Mouse (Mus musculus): Measurements from ENCODE around the gene Morn5. TPM values are rescaled to one million over a fixed set of nuclear protein-coding genes. Genes with fewer than 3 reads are reported as not detected.

The Morn5 gene
- polyA plus RNA-seq, 1 experiment from 2014 or later, result 1.3 TPM

DNA sequence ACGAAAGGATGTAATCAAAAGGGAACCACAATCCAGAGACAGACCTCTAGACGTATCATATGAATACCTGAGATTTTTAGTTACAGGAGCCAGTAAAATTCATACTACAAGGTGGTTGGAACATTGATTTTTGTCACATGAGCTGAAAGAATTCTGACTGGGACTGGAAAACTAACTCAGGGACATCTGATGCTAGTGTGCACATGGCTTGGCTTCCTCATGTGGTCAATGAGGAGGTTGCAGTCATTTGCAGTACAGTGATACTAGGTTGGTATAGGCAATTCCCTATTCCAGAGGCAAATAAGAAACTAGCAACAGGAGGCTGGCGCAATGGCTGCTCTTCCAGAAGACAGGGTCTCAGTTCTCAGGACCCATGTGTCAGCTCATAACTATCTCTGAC is 63.4 kb downstream of the Morn5 start:
- peaks cover 43% of the 10 kb centered on the region for H3K27me3 ChIP-seq (replicated peaks)
- no peaks in the 10 kb centered on the region for H3K9me3 ChIP-seq (replicated peaks)
- no peak overlapping the region for H3K4me2 ChIP-seq
- H3K4me1 ChIP-seq, result no peaks in the 10 kb centered on the region
- peaks cover 20% of the 10 kb centered on the region for H3K36me3 ChIP-seq
- no peak overlapping the region for H3K27ac ChIP-seq (replicated peaks)
- no peak overlapping the region for H3K4me3 ChIP-seq (replicated peaks)
- ATAC-seq (ENCODE audit: low FRiP score), result no peak
- H3K9ac ChIP-seq (replicated peaks), result no peak overlapping the region
- 78% methylated on average over 3 of the region's 3 CpGs for WGBS

DNA sequence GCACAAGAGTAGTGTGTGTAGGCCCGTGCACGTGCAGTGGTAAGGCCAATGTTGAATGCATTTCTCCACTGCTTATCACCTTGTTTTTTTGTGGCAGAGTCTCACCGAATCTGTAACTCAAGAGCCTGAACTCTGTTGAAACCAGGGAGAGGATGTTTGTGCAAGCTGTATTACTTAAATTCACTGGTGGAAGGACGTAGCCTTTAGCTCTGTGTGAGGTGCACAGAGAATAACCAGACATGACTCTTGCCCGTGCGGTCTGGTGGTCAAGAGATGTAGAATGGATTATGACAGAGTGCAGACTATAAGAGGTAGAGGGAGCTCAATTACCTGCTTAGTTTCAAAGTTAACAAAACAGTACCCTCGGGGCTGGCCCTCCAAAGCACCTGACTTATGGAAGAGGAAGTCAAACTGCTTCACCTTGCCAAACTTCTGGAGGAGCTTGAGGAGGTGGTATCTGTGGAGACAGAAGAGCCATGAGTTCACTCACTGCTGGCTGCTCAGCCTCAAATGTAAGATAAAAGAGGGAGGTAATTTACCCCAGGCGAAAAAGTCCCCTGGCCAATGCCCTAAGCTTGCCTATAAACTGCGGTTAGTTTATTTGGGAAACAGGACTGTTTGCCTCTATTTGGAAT is 77.7 kb downstream of the Morn5 start:
- no peak overlapping the region for H3K9ac ChIP-seq (replicated peaks)
- no peaks in the 10 kb centered on the region for H3K9me3 ChIP-seq (replicated peaks)
- no peak overlapping the region for H3K4me3 ChIP-seq (replicated peaks)
- 94% methylated on average over 9 of the region's 9 CpGs for WGBS
- peaks cover 71% of the 10 kb centered on the region for H3K36me3 ChIP-seq
- no peak for ATAC-seq (ENCODE audit: low FRiP score)
- H3K27ac ChIP-seq (replicated peaks), result no peak overlapping the region
- H3K27me3 ChIP-seq (replicated peaks), result no peaks in the 10 kb centered on the region
- no peak overlapping the region for H3K4me2 ChIP-seq
- H3K4me1 ChIP-seq, result 0 out of 2 replicates have a peak, but pooled peaks cover 2% of the 10 kb centered on the region

DNA sequence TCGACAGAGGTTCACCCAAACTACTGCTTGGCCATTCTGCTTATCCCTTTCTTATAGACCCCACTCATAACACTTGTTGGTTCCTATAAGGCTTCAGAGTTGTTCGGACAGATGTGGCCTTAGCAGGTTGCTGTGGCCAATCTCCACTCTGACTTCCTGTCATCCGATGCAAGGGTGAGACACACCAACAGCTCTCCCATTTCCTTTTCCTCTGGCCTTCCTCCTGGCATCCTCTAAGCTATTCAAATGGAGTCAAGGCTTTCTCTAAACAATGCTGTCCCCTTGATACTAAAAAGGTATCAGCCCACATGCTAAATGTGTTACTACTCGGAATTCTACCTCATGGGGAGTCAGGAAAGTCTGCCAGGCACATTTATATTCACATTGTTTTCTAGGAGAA is 78.7 kb downstream of the Morn5 start:
- H3K9me3 ChIP-seq (replicated peaks), result no peaks in the 10 kb centered on the region
- H3K36me3 ChIP-seq, result peaks cover 71% of the 10 kb centered on the region
- no peak overlapping the region for H3K4me2 ChIP-seq
- WGBS, result 77% methylated on average over 4 of the region's 4 CpGs
- H3K27me3 ChIP-seq (replicated peaks), result no peaks in the 10 kb centered on the region
- H3K4me1 ChIP-seq, result 0 out of 2 replicates have a peak, but pooled peaks cover 2% of the 10 kb centered on the region
- ATAC-seq (ENCODE audit: low FRiP score), result no peak
- H3K27ac ChIP-seq (replicated peaks), result no peak overlapping the region
- no peak overlapping the region for H3K4me3 ChIP-seq (replicated peaks)
- H3K9ac ChIP-seq (replicated peaks), result no peak overlapping the region

DNA sequence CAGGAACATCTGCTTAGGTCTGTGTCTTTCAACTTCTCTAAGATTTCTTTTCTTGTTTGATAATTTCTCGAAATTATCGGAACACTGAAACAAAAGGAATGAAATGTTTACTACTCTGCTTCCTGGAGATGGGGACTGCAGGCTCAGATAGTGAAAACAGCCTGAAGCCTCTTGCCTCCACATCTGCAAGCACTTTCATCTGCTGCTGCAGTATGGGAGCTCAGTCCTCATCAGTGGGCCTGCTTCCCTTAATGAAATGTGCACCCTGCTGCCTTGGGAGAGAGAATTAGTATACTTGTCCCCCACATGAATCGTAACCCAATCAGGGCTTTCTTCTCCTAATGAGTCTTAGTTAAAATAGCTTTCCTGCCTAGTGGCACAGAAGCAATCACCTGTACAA is 79.8 kb downstream of the Morn5 start:
- Histone ChIP-seq H3K9ac (replicated peaks) (no peak overlapping the region), H3K36me3 (peaks cover 72% of the 10 kb centered on the region), H3K4me3 (replicated peaks) (no peak overlapping the region), H3K9me3 (replicated peaks) (no peaks in the 10 kb centered on the region), H3K27me3 (replicated peaks) (no peaks in the 10 kb centered on the region), H3K27ac (replicated peaks) (no peak overlapping the region), H3K4me1 (0 out of 2 replicates have a peak, but pooled peaks cover 2% of the 10 kb centered on the region), H3K4me2 (no peak overlapping the region)
- WGBS, result 86% methylated on average over 3 of the region's 3 CpGs
- ATAC-seq (ENCODE audit: low FRiP score), result no peak

Other genes with a start within 250 kb of the Morn5 start
- 4.5 and 5.7 TPM in 2 replicates for gene Ttll11, start 69.5 kb upstream of the Morn5 start, polyA plus RNA-seq (2015; fragmentation: Nextera tagmentation; extraction: Ambion mirVana)
- gene Ndufa8, start 52 bp upstream of the Morn5 start, polyA plus RNA-seq (2015; fragmentation: Nextera tagmentation; extraction: Ambion mirVana), result 337 and 374 TPM in 2 replicates
- gene Lhx6, start 56.0 kb downstream of the Morn5 start, polyA plus RNA-seq (2015; fragmentation: Nextera tagmentation; extraction: Ambion mirVana), result 0.67 and 1.2 TPM in 2 replicates
- 20.0 and 27.1 TPM in 2 replicates for gene Mrrf, start 86.9 kb downstream of the Morn5 start, polyA plus RNA-seq (2015; fragmentation: Nextera tagmentation; extraction: Ambion mirVana)
- 105 and 112 TPM in 2 replicates for gene Rbm18, start 87.3 kb downstream of the Morn5 start, polyA plus RNA-seq (2015; fragmentation: Nextera tagmentation; extraction: Ambion mirVana)
- 7.4 and 8.1 TPM in 2 replicates for gene Ptgs1, start 181.0 kb downstream of the Morn5 start, polyA plus RNA-seq (2015; fragmentation: Nextera tagmentation; extraction: Ambion mirVana)

Measured in neural tube, embryonic 15.5 days (tissue).